Mouse (Mus musculus): ENCODE results near the gene Ugt1a6b. TPM values are rescaled to one million over a fixed set of nuclear protein-coding genes. Genes with fewer than 3 reads are reported as not detected.

Ugt1a6b gene
- total RNA-seq (2023; ENCODE audit: inconsistent age): 0.26 TPM in 1 of 4 replicates, not detected in the others

GRCm38 (mm10) chr1:88103019-88103418 is at the start of gene Ugt1a6b:
Gene Ugt1a6b (plus strand): TSS chr1:88103252.

GRCm38 (mm10) chr1:88055088-88055487 is 48.0 kb upstream of the Ugt1a6b start, which contains the start of gene Ugt1a10:
Gene Ugt1a10 (plus strand): TSS chr1:88055388.

GRCm38 (mm10) chr1:88070495-88070894 is 32.6 kb upstream of the Ugt1a6b start, which contains the start of gene Ugt1a9:
Gene Ugt1a9 (plus strand): TSS chr1:88070800.

GRCm38 (mm10) chr1:88087513-88087912 is 15.5 kb upstream of the Ugt1a6b start, which contains the start of gene Ugt1a8:
Gene Ugt1a8 (plus strand): TSS chr1:88087813.

GRCm38 (mm10) chr1:88094941-88095492 is 8.0 kb upstream of the Ugt1a6b start, which contains the start of gene Ugt1a7c:
Gene Ugt1a7c (plus strand): TSS chr1:88095062.

GRCm38 (mm10) chr1:88134457-88135011 is 31.5 kb downstream of the Ugt1a6b start, which contains the start of gene Ugt1a6a:
Gene Ugt1a6a (plus strand): TSS chr1:88134809.

GRCm38 (mm10) chr1:88165711-88166110 is 62.7 kb downstream of the Ugt1a6b start, which contains the start of gene Ugt1a5:
Gene Ugt1a5 (plus strand): TSS chr1:88166012.

GRCm38 (mm10) chr1:88200456-88200855 is 97.4 kb downstream of the Ugt1a6b start, which contains the start of gene Ugt1a2:
Gene Ugt1a2 (plus strand): TSS chr1:88200601.

GRCm38 (mm10) chr1:88205294-88205922 is 102.4 kb downstream of the Ugt1a6b start, which contains the start of gene Dnajb3:
Gene Dnajb3 (minus strand): TSS chr1:88205782.

GRCm38 (mm10) chr1:88211812-88212211 is 108.8 kb downstream of the Ugt1a6b start, which contains the start of gene Ugt1a1:
Gene Ugt1a1 (plus strand): TSS chr1:88211959.

GRCm38 (mm10) chr1:88226670-88227379 is 123.8 kb downstream of the Ugt1a6b start, which contains the start of gene Mroh2a:
Gene Mroh2a (plus strand): TSS chr1:88226986.

Other genes starting within 250 kb of the Ugt1a6b start
- 479 to 529 TPM (median 498 TPM) in 4 replicates for gene Dgkd, start 250.0 kb upstream of the Ugt1a6b start, total RNA-seq (2023; ENCODE audit: inconsistent age)
- 16.8 to 20.3 TPM (median 20.2 TPM) in 4 replicates for gene Usp40, start 94.7 kb upstream of the Ugt1a6b start, total RNA-seq (2023; ENCODE audit: inconsistent age)
- gene Ugt1a10, start 47.9 kb upstream of the Ugt1a6b start, total RNA-seq (2023; ENCODE audit: inconsistent age): not detected in 4 replicates
- not detected in 4 replicates for gene Ugt1a9, start 32.5 kb upstream of the Ugt1a6b start, total RNA-seq (2023; ENCODE audit: inconsistent age)
- gene Ugt1a8, start 15.4 kb upstream of the Ugt1a6b start, total RNA-seq (2023; ENCODE audit: inconsistent age): not detected in 4 replicates
- gene Ugt1a7c, start 8.2 kb upstream of the Ugt1a6b start, total RNA-seq (2023; ENCODE audit: inconsistent age): 0.27 to 0.39 TPM in 2 of 4 replicates, not detected in the others
- not detected in 4 replicates for gene Ugt1a6a, start 31.6 kb downstream of the Ugt1a6b start, total RNA-seq (2023; ENCODE audit: inconsistent age)
- not detected in 4 replicates for gene Ugt1a5, start 62.8 kb downstream of the Ugt1a6b start, total RNA-seq (2023; ENCODE audit: inconsistent age)
- gene Ugt1a2, start 97.3 kb downstream of the Ugt1a6b start, total RNA-seq (2023; ENCODE audit: inconsistent age): not detected in 4 replicates
- gene Dnajb3, start 102.5 kb downstream of the Ugt1a6b start, total RNA-seq (2023; ENCODE audit: inconsistent age): 0.51 to 0.67 TPM (median 0.54 TPM) in 3 of 4 replicates, not detected in the other
- gene Ugt1a1, start 108.7 kb downstream of the Ugt1a6b start, total RNA-seq (2023; ENCODE audit: inconsistent age): not detected in 4 replicates
- 0.06 to 0.27 TPM (median 0.06 TPM) in 3 of 4 replicates, not detected in the other for gene Mroh2a, start 123.7 kb downstream of the Ugt1a6b start, total RNA-seq (2023; ENCODE audit: inconsistent age)
- gene Hjurp, start 174.4 kb downstream of the Ugt1a6b start, total RNA-seq (2023; ENCODE audit: inconsistent age): 74.5 to 81.5 TPM (median 77.4 TPM) in 4 replicates
- not detected in 4 replicates for gene Trpm8, start 174.4 kb downstream of the Ugt1a6b start, total RNA-seq (2023; ENCODE audit: inconsistent age)

All from B cell, adult (primary cell).